Comparison of ENCODE assay signal across 7 mouse cellular contexts in genomic region chr12:81859351-81860307, GRCm38 (mm10). TPM values are rescaled to one million over a fixed set of nuclear protein-coding genes. Genes with fewer than 3 reads are reported as not detected.
DNase-seq lines count a peak whose midpoint lies in the region; ATAC-seq and TF ChIP-seq lines count a peak whose summit lies in the region.

Gene Pcnx (plus strand): TSS chr12:81860023.

- peak within 1 kb of the TSS; percentile 98 for H3K4me3 ChIP-seq in intestine, postnatal 0 days (ENCODE audit: low read depth, low read length)
- H3K4me3 ChIP-seq in limb, embryonic 11.5 days (ENCODE audit: low read depth, low read length): peak within 1 kb of the TSS; percentile 97
- peak within 1 kb of the TSS; percentile 97 for H3K4me3 ChIP-seq in midbrain, embryonic 13.5 days (replicated peaks)
- H3K4me3 ChIP-seq in spleen, adult 2 months (ENCODE audit: extremely low read depth, insufficient read depth, insufficient read length): peak within 1 kb of the TSS; percentile 82

- ATAC-seq in intestine, postnatal 0 days: peak; percentile 73
- peak; percentile 75 for ATAC-seq in limb, embryonic 11.5 days (ENCODE audit: insufficient number of reproducible peaks, low FRiP score, low TSS enrichment, low read depth)
- ATAC-seq in midbrain, embryonic 13.5 days: peak; percentile 87

- TF ChIP-seq POLR2A in spleen, adult 2 months (IDR thresholded peaks at IDR 0.05; ENCODE audit: low read depth, low read length): 0 out of 2 replicates have a peak, but pooled peaks have one; percentile 0

- 3% methylated on average over 35 of the region's 83 CpGs for WGBS in intestine, postnatal 0 days
- 1% methylated on average over 32 of the region's 83 CpGs for WGBS in limb, embryonic 11.5 days
- 4% methylated on average over 41 of the region's 83 CpGs for WGBS in midbrain, embryonic 13.5 days
- 2% methylated on average over 57 of the region's 83 CpGs for WGBS in spleen, adult 2 months

- H3K27me3 ChIP-seq in intestine, postnatal 0 days (replicated peaks; ENCODE audit: control insufficient read depth, insufficient read depth, low read length): no peaks in the 10 kb centered on the region
- H3K27me3 ChIP-seq in limb, embryonic 11.5 days (ENCODE audit: control insufficient read depth, insufficient read depth, low read length): no peaks in the 10 kb centered on the region
- peaks cover 3% of the 10 kb centered on the region; the same call in 1 of the 2 replicates for H3K27me3 ChIP-seq in midbrain, embryonic 13.5 days
- H3K27me3 ChIP-seq in spleen, adult 2 months (ENCODE audit: control insufficient read depth, insufficient read depth, low read length): no peaks in the 10 kb centered on the region; the same call in 1 of the 2 replicates

- DNase-seq in adrenal gland, adult 18-20 months (ENCODE audit: low spot score in 2 of 2): peak; percentile 86 to 92
- DNase-seq in embryo, embryonic 10.5 days (ENCODE audit: low spot score): peak; percentile 89
- no peak for DNase-seq in gonadal fat pad, adult 2 months (ENCODE audit: low read depth)
- peak; percentile 90 for DNase-seq in limb, embryonic 11.5 days (ENCODE audit: low spot score)
- DNase-seq in spleen, adult 2 months (ENCODE audit: low read depth in 1 of 2, low spot score in 2 of 2): peak; percentile 50 to 85

- H3K36me3 ChIP-seq in intestine, postnatal 0 days (ENCODE audit: control insufficient read depth, insufficient read depth): no peaks in the 10 kb centered on the region
- no peaks in the 10 kb centered on the region for H3K36me3 ChIP-seq in limb, embryonic 11.5 days (ENCODE audit: control insufficient read depth, insufficient read depth, low read length)
- no peaks in the 10 kb centered on the region for H3K36me3 ChIP-seq in midbrain, embryonic 13.5 days
- no peaks in the 10 kb centered on the region for H3K36me3 ChIP-seq in spleen, adult 2 months (ENCODE audit: control insufficient read depth, insufficient read depth, low read length)

- peak within 1 kb of the TSS; percentile 73 for H3K4me2 ChIP-seq in intestine, postnatal 0 days (replicated peaks; ENCODE audit: low read depth)
- peak within 1 kb of the TSS; percentile 40 for H3K4me2 ChIP-seq in limb, embryonic 11.5 days (ENCODE audit: low read depth, severe bottlenecking)
- peak within 1 kb of the TSS; percentile 74 for H3K4me2 ChIP-seq in midbrain, embryonic 13.5 days (replicated peaks)

- peak within 1 kb of the TSS; percentile 94 for H3K9ac ChIP-seq in intestine, postnatal 0 days (ENCODE audit: low read depth, low read length)
- H3K9ac ChIP-seq in limb, embryonic 11.5 days (ENCODE audit: low read length): peak within 1 kb of the TSS; percentile 92
- H3K9ac ChIP-seq in midbrain, embryonic 13.5 days (replicated peaks): peak within 1 kb of the TSS; percentile 94

- H3K9me3 ChIP-seq in intestine, postnatal 0 days (ENCODE audit: control insufficient read depth): no peaks in the 10 kb centered on the region
- H3K9me3 ChIP-seq in limb, embryonic 11.5 days (ENCODE audit: control insufficient read depth, low read length): no peaks in the 10 kb centered on the region
- H3K9me3 ChIP-seq in midbrain, embryonic 13.5 days: no peaks in the 10 kb centered on the region

- peak; percentile 77 for TF ChIP-seq CTCF in intestine, postnatal 0 days (IDR thresholded peaks at IDR 0.05; ENCODE audit: low read depth)
- peak; percentile 62; the same call in 1 of the 2 replicates for TF ChIP-seq CTCF in spleen, adult 2 months (IDR thresholded peaks at IDR 0.05; ENCODE audit: extremely low read depth, insufficient read depth, insufficient read length, insufficient replicate concordance)

- peaks cover 18% of the 10 kb centered on the region for H3K4me1 ChIP-seq in intestine, postnatal 0 days (replicated peaks; ENCODE audit: control insufficient read depth, insufficient read depth, low read length)
- H3K4me1 ChIP-seq in limb, embryonic 11.5 days (ENCODE audit: control insufficient read depth, insufficient read depth, low read length): peaks cover 12% of the 10 kb centered on the region
- H3K4me1 ChIP-seq in midbrain, embryonic 13.5 days (replicated peaks): peaks cover 46% of the 10 kb centered on the region
- H3K4me1 ChIP-seq in spleen, adult 2 months (ENCODE audit: control insufficient read depth, insufficient read depth, insufficient read length): peaks cover 7% of the 10 kb centered on the region

- H3K27ac ChIP-seq in intestine, postnatal 0 days (ENCODE audit: low read depth, low read length): peak within 1 kb of the TSS; percentile 95
- peak within 1 kb of the TSS; percentile 87 for H3K27ac ChIP-seq in limb, embryonic 11.5 days (replicated peaks; ENCODE audit: low read depth, low read length)
- H3K27ac ChIP-seq in midbrain, embryonic 13.5 days: peak within 1 kb of the TSS; percentile 96
- peak within 1 kb of the TSS; percentile 80 for H3K27ac ChIP-seq in spleen, adult 2 months (ENCODE audit: insufficient read depth, low read length)

RNA-seq across cellular contexts. Expression of gene Pcnx, which starts in this region (rescaled TPM):
- 10 to 100 TPM; 56.9 to 59.2 TPM for total RNA-seq in adrenal gland, adult 18-20 months (2021)
- 30.1 and 42.9 TPM in 2 replicates for polyA plus RNA-seq in gonadal fat pad, adult 2 months (2012; rRNA removed)
- 11.0 and 12.4 TPM in 2 replicates for polyA plus RNA-seq in intestine, postnatal 0 days (2015; fragmentation: Nextera tagmentation; extraction: Ambion mirVana)
- 12.5 and 12.8 TPM in 2 replicates for polyA plus RNA-seq in limb, embryonic 11.5 days (2014; fragmentation: Nextera tagmentation; extraction: Ambion mirVana)
- polyA plus RNA-seq in midbrain, embryonic 13.5 days (2015; fragmentation: Nextera tagmentation; extraction: Ambion mirVana): 8.2 and 9.4 TPM in 2 replicates
- polyA plus RNA-seq in spleen, adult 2 months (2012; rRNA removed): 8.4 and 11.0 TPM in 2 replicates
